Mouse (Mus musculus): ENCODE results near the gene Ascc1. TPM values are rescaled to one million over a fixed set of nuclear protein-coding genes. Genes with fewer than 3 reads are reported as not detected.

Gene Ascc1
- total RNA-seq (2023) = 10 to 100 TPM; 17.7 to 19.4 TPM

GRCm38 (mm10) chr10:60002673-60003212 lies at the start of gene Ascc1, which contains the start of gene Anapc16:
Ascc1 (plus strand) TSS chr10:60002805.
Anapc16 (minus strand) TSS chr10:60003135.

GRCm38 (mm10) chr10:60106146-60106530 lies 103.5 kb downstream of the Ascc1 start, which contains the start of gene Spock2:
Spock2 (plus strand) TSS chr10:60106219.

Other genes starting within 250 kb of the Ascc1 start
- gene Dnajb12, start 123.2 kb upstream of the Ascc1 start, total RNA-seq (2023) = 10 to 100 TPM; 43.6 to 44.9 TPM
- 10 to 100 TPM; 26.4 to 27.9 TPM for gene Ddit4, start 51.0 kb upstream of the Ascc1 start, total RNA-seq (2023)
- gene Anapc16, start 330 bp downstream of the Ascc1 start, total RNA-seq (2023) = 10 to 100 TPM; 74.1 to 75.9 TPM
- 1 to 10 TPM in 1 of 2 experiments, under 1 TPM in 1; 0.90 to 1.0 TPM for gene Spock2, start 103.4 kb downstream of the Ascc1 start, total RNA-seq (2023)
- 100 to 1,000 TPM; 154 to 188 TPM for gene Chst3, start 216.5 kb downstream of the Ascc1 start, total RNA-seq (2023)

All from B cell, adult 67 days (primary cell).